Mouse (Mus musculus) 3134 (cell line): ENCODE measurements around the gene Sctr.
A peak's percentile ranks its signal among the peaks of the same experiment; 100 is the strongest.

Experiments used
- DNase-seq: peaks from one replicate; pipeline ENCODE4 v3.0.0-alpha.2; 2011; ENCODE audit warnings: low spot score; ENCODE audit not compliant: insufficient read length; ENCODE audit errors: extremely low read depth

Gene Sctr

GRCm38 (mm10) chr1:120025050-120025439 lies 18.4 kb downstream of the Sctr start:
- no peak for DNase-seq

GRCm38 (mm10) chr1:120027693-120028092 lies 21.0 kb downstream of the Sctr start:
- DNase-seq, result peak; percentile 22

GRCm38 (mm10) chr1:120030474-120030873 lies 23.8 kb downstream of the Sctr start:
- DNase-seq, result no peak

GRCm38 (mm10) chr1:120032804-120033468 lies 26.2 kb downstream of the Sctr start:
- peak; percentile 71 for DNase-seq

GRCm38 (mm10) chr1:120033469-120033854 lies 26.8 kb downstream of the Sctr start:
- DNase-seq, result no peak

- DNase-seq, result peak; percentile 27
These were observed 28.1 kb downstream of the Sctr start for GRCm38 (mm10) chr1:120034793-120035192.

GRCm38 (mm10) chr1:120035456-120036034 lies 28.9 kb downstream of the Sctr start:
- DNase-seq, result peak; percentile 45

GRCm38 (mm10) chr1:120037021-120037683 lies 30.5 kb downstream of the Sctr start:
- DNase-seq, result no peak

- DNase-seq, result no peak
These were observed 31.9 kb downstream of the Sctr start for GRCm38 (mm10) chr1:120038594-120038993.

- no peak for DNase-seq
These were observed 35.7 kb downstream of the Sctr start for GRCm38 (mm10) chr1:120042421-120042820.

GRCm38 (mm10) chr1:120044584-120044983 lies 37.9 kb downstream of the Sctr start:
- DNase-seq, result no peak

- no peak for DNase-seq
These were observed 40.6 kb downstream of the Sctr start for GRCm38 (mm10) chr1:120047325-120047724.

- DNase-seq, result no peak
These were observed 44.4 kb downstream of the Sctr start for GRCm38 (mm10) chr1:120051070-120051469.

- no peak for DNase-seq
These were observed 48.3 kb downstream of the Sctr start for GRCm38 (mm10) chr1:120054997-120055396.

- no peak for DNase-seq
These were observed 48.8 kb downstream of the Sctr start for GRCm38 (mm10) chr1:120055475-120055874.

- no peak for DNase-seq
These were observed 49.5 kb downstream of the Sctr start for GRCm38 (mm10) chr1:120056236-120056635.

- no peak for DNase-seq
These were observed 50.4 kb downstream of the Sctr start for GRCm38 (mm10) chr1:120057044-120057443.

GRCm38 (mm10) chr1:120057674-120058430 lies 51.2 kb downstream of the Sctr start:
- no peak for DNase-seq

- DNase-seq, result no peak
These were observed 54.0 kb downstream of the Sctr start for GRCm38 (mm10) chr1:120060687-120061086.

GRCm38 (mm10) chr1:120062231-120062630 lies 55.5 kb downstream of the Sctr start:
- no peak for DNase-seq

- no peak for DNase-seq
These were observed 57.5 kb downstream of the Sctr start for GRCm38 (mm10) chr1:120064036-120064682.
